Mouse (Mus musculus): ENCODE measurements around the gene Traf3ip3.

Gene Traf3ip3

DNA sequence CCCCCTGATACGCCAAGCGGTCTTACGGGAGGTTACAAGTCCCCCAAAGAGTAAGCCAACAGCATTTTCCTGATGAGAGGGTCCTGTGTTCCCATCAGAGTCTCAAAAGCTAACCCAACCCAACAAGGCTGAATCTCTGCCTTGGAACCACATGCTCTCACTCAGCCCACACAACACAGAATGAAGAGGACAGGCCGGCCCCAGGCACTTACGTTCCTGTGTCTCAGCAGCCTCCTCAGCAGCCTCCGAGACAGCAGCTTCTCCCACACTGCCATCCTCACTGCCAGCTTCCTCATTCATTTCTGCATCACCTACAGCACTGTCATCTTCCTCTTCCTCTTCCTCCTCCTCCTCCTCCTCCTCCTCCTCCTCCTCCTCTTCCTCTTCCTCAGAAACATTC, 73.4 kb downstream of the Traf3ip3 start:
- DNase-seq (ENCODE audit: low spot score in 2 of 2) = no peak

DNA sequence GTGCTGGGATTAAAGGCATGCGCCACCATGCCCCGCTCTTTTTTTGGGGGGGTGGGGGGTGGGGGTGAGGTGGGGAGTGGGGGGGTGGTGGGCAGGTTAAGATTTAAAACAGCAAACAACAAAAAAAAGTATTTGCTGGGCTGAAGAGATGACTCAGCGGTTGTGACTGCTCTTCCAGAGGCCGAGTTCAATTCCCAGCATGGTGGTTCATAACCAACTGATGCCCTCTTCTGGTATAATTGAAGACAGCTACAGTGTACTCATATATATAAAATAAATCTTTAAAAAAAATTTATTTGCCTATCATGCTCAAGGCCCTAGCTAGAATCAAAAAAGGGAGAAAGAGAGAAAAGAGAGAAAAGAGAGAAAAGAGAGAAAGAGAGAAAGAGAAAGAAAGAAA, 75.7 kb downstream of the Traf3ip3 start:
- DNase-seq (ENCODE audit: low spot score in 2 of 2) = peak in 1 of 2 experiments; percentile 39

All from thymus, postnatal 10 days (tissue).